In the genomic region with DNA sequence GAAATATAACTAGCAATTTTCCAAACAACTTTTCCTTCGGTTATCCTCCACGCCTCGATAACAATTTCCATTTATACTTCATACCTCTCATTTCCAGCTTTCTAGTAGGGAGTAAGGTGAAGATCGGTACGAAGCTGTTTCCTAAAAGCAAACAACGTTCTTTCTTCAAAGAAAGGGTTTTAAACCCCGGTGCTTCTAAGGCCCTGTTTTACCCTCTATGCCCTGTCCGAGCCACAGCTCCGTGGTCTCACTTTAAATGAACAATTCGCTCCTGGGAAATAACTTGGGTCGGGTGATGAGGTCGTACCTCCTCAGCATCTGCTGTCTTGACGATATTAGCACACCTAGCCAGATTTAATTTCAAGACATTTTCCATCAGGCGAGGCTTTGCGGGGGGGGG, we compare ENCODE assay signal across 8 mouse cellular contexts. TPM values are rescaled to one million over a fixed set of nuclear protein-coding genes. Genes with fewer than 3 reads are reported as not detected.
A peak's percentile ranks its signal among the peaks of the same experiment; 100 is the strongest.
DNase-seq lines count a peak whose midpoint lies in the region; ATAC-seq and TF ChIP-seq lines count a peak whose summit lies in the region.

No protein-coding gene starts in this region.

- TF ChIP-seq CTCF in gastrocnemius, adult 2 months (IDR thresholded peaks at IDR 0.05): no peak
- TF ChIP-seq CTCF in spleen, adult 2 months (IDR thresholded peaks at IDR 0.05; ENCODE audit: extremely low read depth, insufficient read depth, insufficient read length, insufficient replicate concordance): no peak

- no peaks in the 10 kb centered on the region; the same call in 1 of the 2 replicates for H3K4me1 ChIP-seq in spleen, adult 2 months (ENCODE audit: control insufficient read depth, insufficient read depth, insufficient read length)
- peaks cover 6% of the 10 kb centered on the region; the same call in 1 of the 2 replicates for H3K4me1 ChIP-seq in liver, embryonic 13.5 days (replicated peaks)

- no peak for ATAC-seq in liver, embryonic 13.5 days (ENCODE audit: low read depth)
- no peak for ATAC-seq in erythroblast, adult 5-6 weeks (replicated peaks; ENCODE audit: low FRiP score, poor library complexity, severe bottlenecking)

- no peak overlapping the region for H3K9ac ChIP-seq in liver, embryonic 13.5 days

- peak overlapping the region; percentile 64 for H3K4me2 ChIP-seq in liver, embryonic 13.5 days

- peak overlapping the region; percentile 84 for H3K27ac ChIP-seq in gastrocnemius, adult 2 months
- no peak overlapping the region for H3K27ac ChIP-seq in spleen, adult 2 months (ENCODE audit: insufficient read depth, low read length)
- no peak overlapping the region for H3K27ac ChIP-seq in liver, embryonic 13.5 days

- H3K36me3 ChIP-seq in spleen, adult 2 months (ENCODE audit: control insufficient read depth, insufficient read depth, low read length): no peaks in the 10 kb centered on the region
- no peaks in the 10 kb centered on the region for H3K36me3 ChIP-seq in liver, embryonic 13.5 days

- H3K4me3 ChIP-seq in gastrocnemius, adult 2 months: peak overlapping the region; percentile 90
- peak overlapping the region; percentile 3; the same call in 1 of the 2 replicates for H3K4me3 ChIP-seq in spleen, adult 2 months (ENCODE audit: extremely low read depth, insufficient read depth, insufficient read length)
- H3K4me3 ChIP-seq in liver, embryonic 13.5 days (replicated peaks): peak overlapping the region; percentile 52; the same call in 1 of the 2 replicates

- no peak for TF ChIP-seq POLR2A in spleen, adult 2 months (IDR thresholded peaks at IDR 0.05; ENCODE audit: low read depth, low read length)

- peaks cover 12% of the 10 kb centered on the region for H3K27me3 ChIP-seq in spleen, adult 2 months (ENCODE audit: control insufficient read depth, insufficient read depth, low read length)
- peaks cover 99% of the 10 kb centered on the region for H3K27me3 ChIP-seq in liver, embryonic 13.5 days

- DNase-seq in gastrocnemius, adult 2 months: no peak
- DNase-seq in gastrocnemius, postnatal 25 days: no peak
- DNase-seq in spleen, adult 2 months (ENCODE audit: low read depth in 1 of 2, low spot score in 2 of 2): no peak
- DNase-seq in spleen, adult 18-20 months: no peak
- DNase-seq in liver, embryonic 13.5 days: no peak
- no peak for DNase-seq in frontal cortex, postnatal 14 days (ENCODE audit: low spot score in 2 of 2)
- DNase-seq in right cerebral cortex, adult 18-20 months: no peak

- 3% methylated on average over 15 of the region's 15 CpGs for WGBS in spleen, adult 2 months
- 1% methylated on average over 15 of the region's 15 CpGs for WGBS in liver, embryonic 13.5 days (ENCODE audit: insufficient replicate concordance)

- H3K9me3 ChIP-seq in liver, embryonic 13.5 days (replicated peaks): no peaks in the 10 kb centered on the region

- intact Hi-C loops in gastrocnemius, adult 2 months (cut with DNase I): loop anchor here (2.0 to 10.0 kb wide), 3 partner anchors 222 to 698 kb away; no protein-coding TSS in a partner anchor

RNA-seq across cellular contexts. Expression of a gene that starts 2.5 kb away (rescaled TPM):
- total RNA-seq in gastrocnemius, adult 2 months (2021): 1 to 10 TPM; 4.9 to 6.2 TPM
- total RNA-seq in gastrocnemius, postnatal 25 days (2021): 1 to 10 TPM; 6.9 to 7.2 TPM
- 2.4 and 2.9 TPM in 2 replicates for polyA plus RNA-seq in spleen, adult 2 months (2012; rRNA removed)
- polyA plus RNA-seq in liver, embryonic 13.5 days (2015; fragmentation: Nextera tagmentation; extraction: Ambion mirVana): 0.20 and 0.36 TPM in 2 replicates
- not detected in 2 replicates for total RNA-seq in erythroblast, adult 5-6 weeks (2015; ENCODE audit: low replicate concordance)
- not detected in 2 replicates for total RNA-seq in erythroblast, adult 5-6 weeks (2017; ENCODE audit: low replicate concordance)

Comparison
In these comparisons a context has a peak if more than half of its experiments do, and no peak if none do; other contexts are left out.
1. H3K4me3 ChIP-seq: peak in every context shown above with its lines; median percentile 90 in gastrocnemius, adult 2 months; 52 in liver, embryonic 13.5 days; 3 in spleen, adult 2 months.
2. RNA of a gene that starts 2.5 kb away (total RNA-seq): 6.9 to 7.2 TPM in gastrocnemius, postnatal 25 days and 4.9 to 6.2 TPM in gastrocnemius, adult 2 months; not detected in erythroblast, adult 5-6 weeks; every median in the first group is over 4 times any median in the second.